Mouse (Mus musculus): ENCODE measurements around the gene Cfb. TPM values are rescaled to one million over a fixed set of nuclear protein-coding genes. Genes with fewer than 3 reads are reported as not detected.

Cfb gene
- total and polyA plus RNA-seq, 3 experiments, result 0.19 to 3.1 TPM; not detected in 1

DNA sequence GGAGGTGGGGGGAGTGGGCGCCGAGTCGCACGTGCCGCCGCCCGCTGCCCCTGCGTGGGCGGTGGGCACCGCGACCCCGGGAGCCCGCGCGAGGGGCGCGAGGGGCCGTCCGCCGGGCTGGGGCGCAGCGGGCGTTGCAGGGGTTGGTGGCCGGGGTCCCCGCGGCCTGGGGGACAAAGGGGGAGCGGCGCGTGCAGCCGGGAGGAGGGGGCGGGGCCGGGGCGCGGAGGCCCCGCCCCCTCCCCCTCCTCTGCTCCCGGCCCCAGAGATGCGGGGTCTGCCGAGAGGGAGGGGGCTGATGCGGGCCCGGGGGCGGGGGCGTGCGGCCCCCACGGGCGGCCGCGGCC, 36.4 kb upstream of the Cfb start:
- DNase-seq (ENCODE audit: low read depth, low spot score), result peak; percentile 36
- H3K36me3 ChIP-seq (ENCODE audit: control insufficient read depth in 1 of 2, insufficient read depth in 2 of 2, low read length in 2 of 2), result peaks cover 2 to 16% of the 10 kb centered on the region in 2 experiments; a peak in 3 of 4 replicates
- peak overlapping the region; percentile 90; the same call in 1 of the 2 replicates for H3K27ac ChIP-seq (ENCODE audit: control insufficient read depth, low read depth, low read length)
- H3K4me3 ChIP-seq (ENCODE audit: control insufficient read depth in 1 of 2, insufficient read depth in 1 of 2, low read depth in 2 of 2, low read length in 2 of 2), result peak overlapping the region; percentile 75 to 88; a peak in 3 of 4 replicates
- TF ChIP-seq ZC3H11A (IDR thresholded peaks at IDR 0.05; ENCODE audit: low read depth, low read length) (no peak), ZMIZ1 (IDR thresholded peaks at IDR 0.05; ENCODE audit: low read depth, low read length) (0 out of 2 replicates have a peak, but pooled peaks have one; percentile 29)
- peak overlapping the region; percentile 86 for H3K9ac ChIP-seq (ENCODE audit: control insufficient read depth, low read depth, low read length, poor library complexity, severe bottlenecking)
- H3K27me3 ChIP-seq (ENCODE audit: control insufficient read depth in 1 of 2, insufficient read depth in 2 of 2, low read length in 2 of 2), result no peaks in the 10 kb centered on the region
- H3K9me3 ChIP-seq (replicated peaks; ENCODE audit: insufficient read depth, low read length), result no peaks in the 10 kb centered on the region
- peaks cover 34% of the 10 kb centered on the region for H3K79me2 ChIP-seq (ENCODE audit: control insufficient read depth, insufficient read depth, low read length, poor library complexity)
- H3K4me1 ChIP-seq (ENCODE audit: control insufficient read depth in 1 of 2, insufficient read depth in 2 of 2, low read length in 2 of 2), result peaks cover 0 to 20% of the 10 kb centered on the region in 2 experiments; a peak in 3 of 4 replicates

DNA sequence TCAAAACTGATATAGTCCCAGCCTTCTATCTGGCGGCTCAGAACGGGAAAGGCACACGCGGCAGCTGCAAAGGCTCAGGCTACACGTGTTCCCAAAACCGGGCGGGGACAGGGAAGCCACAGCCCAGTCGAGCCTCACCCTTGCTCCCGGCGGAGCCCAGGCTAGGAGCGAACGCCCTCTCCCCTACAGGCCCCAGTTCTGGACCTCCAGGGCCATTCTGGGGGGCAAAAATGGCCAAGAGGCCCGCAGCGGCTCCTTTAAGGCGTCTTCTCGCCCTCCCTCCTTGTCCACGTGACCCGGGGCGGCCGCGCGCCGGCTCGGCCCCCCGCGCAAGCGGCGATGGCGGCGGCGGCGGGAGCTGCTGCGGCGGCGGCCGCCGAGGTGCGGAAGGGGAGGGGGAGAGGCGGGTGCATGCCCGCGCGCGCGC, 35.9 kb upstream of the Cfb start, which contains the start of the genes C2 and Ehmt2:
TSS of gene C2 (minus strand) at position 106 of the 427 bp plus-strand sequence.
TSS of gene Ehmt2 (plus strand) at position 310 of the 427 bp plus-strand sequence.
- H3K79me2 ChIP-seq (ENCODE audit: control insufficient read depth, insufficient read depth, low read length, poor library complexity), result peaks cover 34% of the 10 kb centered on the region
- no peaks in the 10 kb centered on the region for H3K27me3 ChIP-seq (ENCODE audit: control insufficient read depth in 1 of 2, insufficient read depth in 2 of 2, low read length in 2 of 2)
- peak within 1 kb of the TSS; percentile 86 for H3K9ac ChIP-seq (ENCODE audit: control insufficient read depth, low read depth, low read length, poor library complexity, severe bottlenecking)
- peaks cover 2 to 17% of the 10 kb centered on the region in 2 experiments; a peak in 3 of 4 replicates for H3K36me3 ChIP-seq (ENCODE audit: control insufficient read depth in 1 of 2, insufficient read depth in 2 of 2, low read length in 2 of 2)
- peaks cover 0 to 21% of the 10 kb centered on the region in 2 experiments; a peak in 3 of 4 replicates for H3K4me1 ChIP-seq (ENCODE audit: control insufficient read depth in 1 of 2, insufficient read depth in 2 of 2, low read length in 2 of 2)
- H3K9me3 ChIP-seq (replicated peaks; ENCODE audit: insufficient read depth, low read length), result no peaks in the 10 kb centered on the region
- peak within 1 kb of the TSS; percentile 90 for H3K27ac ChIP-seq (ENCODE audit: control insufficient read depth, low read depth, low read length)
- peak within 1 kb of the TSS; percentile 75 to 88 for H3K4me3 ChIP-seq (ENCODE audit: control insufficient read depth in 1 of 2, insufficient read depth in 1 of 2, low read depth in 2 of 2, low read length in 2 of 2)
- peak; percentile 83 for DNase-seq (ENCODE audit: low read depth, low spot score)
- TF ChIP-seq SMC3 (IDR thresholded peaks at IDR 0.05; ENCODE audit: low read depth, low read length), result no peak
- no peak for TF ChIP-seq CHD1 (IDR thresholded peaks at IDR 0.05; ENCODE audit: low read depth, low read length)
- TF ChIP-seq MAZ (IDR thresholded peaks at IDR 0.05; ENCODE audit: low read depth, low read length), result peak; percentile 81
- peak in 1 of 2 experiments; percentile 67; a peak in 3 of 4 replicates for TF ChIP-seq USF2 (IDR thresholded peaks at IDR 0.05; ENCODE audit: borderline replicate concordance in 1 of 2, insufficient read depth in 1 of 2, low read depth in 1 of 2, low read length in 2 of 2)
- no peak for TF ChIP-seq MAFK (IDR thresholded peaks at IDR 0.05; ENCODE audit: borderline replicate concordance, low read depth, low read length)
- no peak for TF ChIP-seq GATA1 (IDR thresholded peaks at IDR 0.05; ENCODE audit: low read depth, low read length)
- TF ChIP-seq POLR2AphosphoS2 (IDR thresholded peaks at IDR 0.05; ENCODE audit: low read length), result peak; percentile 17; the same call in 1 of the 2 replicates
- TF ChIP-seq TBP (IDR thresholded peaks at IDR 0.05; ENCODE audit: low read depth, low read length), result no peak
- TF ChIP-seq UBTF (IDR thresholded peaks at IDR 0.05; ENCODE audit: borderline replicate concordance, insufficient read depth, low read depth, low read length), result no peak
- no peak for TF ChIP-seq ZNF384 (IDR thresholded peaks at IDR 0.05; ENCODE audit: low read depth, low read length)
- TF ChIP-seq KAT2A (conservative IDR thresholded peaks at IDR 0.05; ENCODE audit: low read depth, low read length), result peak; percentile 42; the same call in 1 of the 2 replicates
- no peak for TF ChIP-seq ETS1 (IDR thresholded peaks at IDR 0.05; ENCODE audit: low read depth, low read length)
- TF ChIP-seq NRF1 (IDR thresholded peaks at IDR 0.05; ENCODE audit: insufficient read depth, low read depth, low read length, poor library complexity, severe bottlenecking), result peak; percentile 48; the same call in 1 of the 2 replicates
- no peak for TF ChIP-seq POLR2AphosphoS5 (IDR thresholded peaks at IDR 0.05; ENCODE audit: borderline replicate concordance, low read depth, low read length)
- peak; percentile 78 for TF ChIP-seq NELFE (IDR thresholded peaks at IDR 0.05; ENCODE audit: low read depth, low read length)
- peak; percentile 85 for TF ChIP-seq SIN3A (IDR thresholded peaks at IDR 0.05; ENCODE audit: low read length)
- TF ChIP-seq E2F4 (IDR thresholded peaks at IDR 0.05; ENCODE audit: borderline replicate concordance, low read depth, low read length), result no peak
- TF ChIP-seq RCOR1 (IDR thresholded peaks at IDR 0.05; ENCODE audit: low read depth, low read length), result no peak
- no peak for TF ChIP-seq TAL1 (IDR thresholded peaks at IDR 0.05; ENCODE audit: low read length)
- peak; percentile 96 for TF ChIP-seq MYC (IDR thresholded peaks at IDR 0.05; ENCODE audit: low read depth, low read length)
- TF ChIP-seq BHLHE40 (IDR thresholded peaks at IDR 0.05; ENCODE audit: borderline replicate concordance, low read depth, low read length), result no peak
- TF ChIP-seq JUND (IDR thresholded peaks at IDR 0.05; ENCODE audit: low read depth, low read length), result no peak
- TF ChIP-seq EP300 (IDR thresholded peaks at IDR 0.05; ENCODE audit: low read depth in 1 of 2, low read length in 2 of 2), result no peak
- no peak for TF ChIP-seq CHD2 (IDR thresholded peaks at IDR 0.05; ENCODE audit: low read length)
- TF ChIP-seq ZMIZ1 (IDR thresholded peaks at IDR 0.05; ENCODE audit: low read depth, low read length), result no peak
- peak in 1 of 2 experiments; percentile 77; a peak in 1 of 4 replicates for TF ChIP-seq POLR2A (IDR thresholded peaks at IDR 0.05; ENCODE audit: control insufficient read depth in 1 of 2, insufficient read depth in 1 of 2, low read depth in 1 of 2, low read length in 2 of 2, poor library complexity in 1 of 2)
- no peak for TF ChIP-seq TCF12 (IDR thresholded peaks at IDR 0.05; ENCODE audit: low read depth, low read length)
- TF ChIP-seq CTCF (IDR thresholded peaks at IDR 0.05 in 2 of 3, conservative IDR thresholded peaks at IDR 0.05 in 1 of 3; ENCODE audit: control insufficient read depth in 1 of 3, insufficient read depth in 1 of 3, low read depth in 2 of 3, low read length in 3 of 3, poor library complexity in 1 of 3, severe bottlenecking in 1 of 3), result no peak
- TF ChIP-seq USF1 (IDR thresholded peaks at IDR 0.05; ENCODE audit: low read depth, low read length), result peak; percentile 92
- TF ChIP-seq HCFC1 (IDR thresholded peaks at IDR 0.05; ENCODE audit: low read depth, low read length), result peak; percentile 65

Data from MEL (cell line).